Mouse (Mus musculus) CH12.LX (cell line): ENCODE measurements around the gene Tkt.

Experiments used
- CTCF ChIP-seq, 2 experiments: IDR thresholded peaks in 1 of 2; conservative IDR thresholded peaks in 1 of 2; 2 replicates each; pipeline ENCODE4 v1.5.1; 2011 to 2012; ENCODE audit warnings: low read depth in 2 of 2, low read length in 2 of 2, improper control_type of control experiment in 1 of 2, inconsistent platforms in 1 of 2, mild to moderate bottlenecking in 1 of 2, moderate library complexity in 1 of 2
- KAT2A ChIP-seq: IDR thresholded peaks from 2 replicates; pipeline ENCODE4 v1.6.1; 2012; ENCODE audit warnings: low read length, improper control_type of control experiment, inconsistent platforms; ENCODE audit not compliant: insufficient replicate concordance
- MAX ChIP-seq: IDR thresholded peaks from 2 replicates; pipeline ENCODE4 v1.6.1; 2011; ENCODE audit warnings: low read length, improper control_type of control experiment
- MYC ChIP-seq: IDR thresholded peaks from 2 replicates; pipeline ENCODE4 v1.6.1; 2011; ENCODE audit warnings: low read depth, mild to moderate bottlenecking, improper control_type of control experiment, low read length
- NRF1 ChIP-seq: IDR thresholded peaks from 2 replicates; pipeline ENCODE4 v1.6.1; 2014; ENCODE audit warnings: low read depth, mild to moderate bottlenecking, inconsistent platforms, low read length, improper control_type of control experiment, moderate library complexity
- SMC3 ChIP-seq: IDR thresholded peaks from 2 replicates; pipeline ENCODE4 v1.6.1; 2011; ENCODE audit warnings: low read depth, low read length, improper control_type of control experiment
- USF1 ChIP-seq: IDR thresholded peaks from 2 replicates; pipeline ENCODE4 v1.6.1; 2014; ENCODE audit warnings: low read depth, mild to moderate bottlenecking, inconsistent platforms, low read length, improper control_type of control experiment

- TF ChIP-seq MAX (no peak), MYC (no peak), CTCF (conservative IDR thresholded peaks at IDR 0.05 in 1 of 2, IDR thresholded peaks at IDR 0.05 in 1 of 2; ENCODE audit: low read depth in 2 of 2, low read length in 2 of 2) (no peak), NRF1 (no peak), SMC3 (no peak), KAT2A (no peak), USF1 (no peak)
Observed at GRCm38 (mm10) chr14:30610940-30611339, 62.8 kb downstream of the Tkt start.
